Mouse (Mus musculus) liver, embryonic 14.5 days (tissue): ENCODE data around the gene Tex12.

Experiments
- CTCF ChIP-seq: IDR thresholded peaks from 2 replicates; pipeline ENCODE4 v1.5.1; 2016; ENCODE audit warnings: antibody characterized with exemption, low read depth, control low read depth
- EP300 ChIP-seq: IDR thresholded peaks from 2 replicates; pipeline ENCODE4 v1.6.1; 2016; ENCODE audit warnings: antibody characterized with exemption, low read depth

GRCm38 (mm10) chr9:50521562-50521961 lies 39.6 kb downstream of the Tex12 start:
- TF ChIP-seq CTCF: peak; percentile 12; the same call in 1 of the 2 replicates
- no peak for TF ChIP-seq EP300
